Mouse (Mus musculus) heart, embryonic 14.5 days (tissue): ENCODE measurements around the gene Olfr1342. TPM values are rescaled to one million over a fixed set of nuclear protein-coding genes. Genes with fewer than 3 reads are reported as not detected.

Experiments used
- ATAC-seq: fragments of 200-750 bp; cut with Nextera tagmentation; 2 replicates; pipeline ENCODE4 v1.8.0; 2017; ENCODE audit warnings: low read depth, moderate TSS enrichment; ENCODE audit not compliant: insufficient number of reproducible peaks, insufficient read depth, low FRiP score
- H3K27ac ChIP-seq, 2 experiments: fragments of 200-500 bp in 1 of 2; fragments of 300-500 bp in 1 of 2; sonication (generic) in 1 of 2; replicated peaks in 1 of 2; 2 replicates each; pipeline ENCODE4 v1.5.1; 2012 to 2014; ENCODE audit warnings: low read depth in 2 of 2, low read length in 2 of 2, control low read depth in 1 of 2, mild to moderate bottlenecking in 1 of 2, mixed read lengths in 1 of 2; ENCODE audit not compliant: control insufficient read depth in 1 of 2, insufficient read depth in 1 of 2
- H3K27me3 ChIP-seq: fragments of 300-500 bp; sonication (generic); 2 replicates; pipeline ENCODE4 v1.6.1; 2014; ENCODE audit warnings: mild to moderate bottlenecking, low read length, control low read depth; ENCODE audit not compliant: control insufficient read depth, insufficient read depth
- H3K36me3 ChIP-seq: fragments of 300-500 bp; sonication (generic); 2 replicates; pipeline ENCODE4 v1.6.1; 2014; ENCODE audit warnings: mild to moderate bottlenecking, control low read depth, low read length, mixed read lengths; ENCODE audit not compliant: control insufficient read depth, insufficient read depth
- H3K4me1 ChIP-seq, 2 experiments: fragments of 200-500 bp in 1 of 2; fragments of 300-500 bp in 1 of 2; sonication (generic) in 1 of 2; 2 replicates each; pipeline ENCODE4 v1.6.1; 2012 to 2014; ENCODE audit warnings: low read length in 2 of 2, control low read depth in 1 of 2, mixed read lengths in 1 of 2; ENCODE audit not compliant: control insufficient read depth in 2 of 2, insufficient read depth in 2 of 2
- H3K4me2 ChIP-seq: fragments of 300-500 bp; sonication (generic); 2 replicates; pipeline ENCODE4 v1.6.1; 2014; ENCODE audit warnings: mild to moderate bottlenecking, low read length
- H3K4me3 ChIP-seq, 2 experiments: fragments of 200-500 bp in 1 of 2; fragments of 300-500 bp in 1 of 2; sonication (generic) in 1 of 2; 2 replicates each; pipeline ENCODE4 v1.5.1; 2012 to 2014; ENCODE audit warnings: low read length in 2 of 2, mild to moderate bottlenecking in 2 of 2, control low read depth in 1 of 2, low read depth in 1 of 2, moderate library complexity in 1 of 2; ENCODE audit not compliant: control insufficient read depth in 1 of 2, insufficient read depth in 1 of 2
- H3K9ac ChIP-seq: fragments of 300-500 bp; sonication (generic); 2 replicates; pipeline ENCODE4 v1.6.1; 2014; ENCODE audit warnings: mild to moderate bottlenecking, low read length
- H3K9me3 ChIP-seq: fragments of 300-500 bp; sonication (generic); 2 replicates; pipeline ENCODE4 v1.6.1; 2016; ENCODE audit warnings: low read length, control low read depth; ENCODE audit not compliant: control insufficient read depth
- WGBS: fragments of 180-500 bp; shearing (Covaris S2); extraction: QIAGEN DNeasy Blood & Tissue Kit; methylation state at CpG from one replicate; pipeline ENCODE4 v1.1.7; 2014; 5-methylcytosine and 5-hydroxymethylcytosine counted together
- polyA plus RNA-seq: library from polyadenylated mRNA; unstranded; fragments of >200 nt; fragmentation: Nextera tagmentation; extraction: Ambion mirVana; gene quantifications from 2 replicates; pipeline ENCODE4 v1.2.1, GENCODE M21; 2014

Olfr1342 gene
- polyA plus RNA-seq, 1 experiment from 2014 or later, result not detected

DNA sequence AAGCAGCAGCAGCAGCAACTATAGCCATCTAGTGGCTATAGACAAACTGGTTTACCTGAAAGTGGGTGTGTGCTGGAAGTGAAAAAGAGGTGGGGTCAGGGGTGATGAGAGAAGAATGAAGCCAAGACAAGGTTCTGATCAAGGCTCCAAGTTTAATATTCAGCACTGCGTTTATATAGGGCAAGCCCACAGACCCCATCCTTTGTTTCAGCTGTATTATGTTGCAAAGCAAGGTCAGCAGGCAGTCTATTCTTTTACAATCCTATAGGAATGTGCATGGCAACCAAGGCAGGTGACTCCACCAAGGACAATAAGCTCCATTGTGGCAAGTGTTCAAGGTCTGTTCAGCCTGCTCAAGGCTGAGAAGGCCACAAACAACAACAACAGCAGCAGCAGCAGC lies 19.1 kb upstream of the Olfr1342 start:
- no peaks in the 10 kb centered on the region for H3K36me3 ChIP-seq
- ATAC-seq, result no peak
- H3K4me2 ChIP-seq, result no peak overlapping the region
- no peak overlapping the region for H3K9ac ChIP-seq
- no peak overlapping the region for H3K27ac ChIP-seq
- no peaks in the 10 kb centered on the region for H3K4me1 ChIP-seq
- H3K9me3 ChIP-seq, result no peaks in the 10 kb centered on the region
- 43% methylated on average over 1 of the region's 1 CpGs for WGBS
- no peak overlapping the region for H3K4me3 ChIP-seq
- no peaks in the 10 kb centered on the region for H3K27me3 ChIP-seq

GRCm38 (mm10) chr4:118708086-118708485 lies 15.5 kb upstream of the Olfr1342 start:
- Histone ChIP-seq H3K4me1 (no peaks in the 10 kb centered on the region), H3K27me3 (no peaks in the 10 kb centered on the region), H3K4me3 (no peak overlapping the region), H3K9me3 (no peaks in the 10 kb centered on the region), H3K9ac (no peak overlapping the region), H3K27ac (no peak overlapping the region), H3K36me3 (no peaks in the 10 kb centered on the region), H3K4me2 (no peak overlapping the region)
- no peak for ATAC-seq
- WGBS, result 73% methylated on average over 5 of the region's 5 CpGs

DNA sequence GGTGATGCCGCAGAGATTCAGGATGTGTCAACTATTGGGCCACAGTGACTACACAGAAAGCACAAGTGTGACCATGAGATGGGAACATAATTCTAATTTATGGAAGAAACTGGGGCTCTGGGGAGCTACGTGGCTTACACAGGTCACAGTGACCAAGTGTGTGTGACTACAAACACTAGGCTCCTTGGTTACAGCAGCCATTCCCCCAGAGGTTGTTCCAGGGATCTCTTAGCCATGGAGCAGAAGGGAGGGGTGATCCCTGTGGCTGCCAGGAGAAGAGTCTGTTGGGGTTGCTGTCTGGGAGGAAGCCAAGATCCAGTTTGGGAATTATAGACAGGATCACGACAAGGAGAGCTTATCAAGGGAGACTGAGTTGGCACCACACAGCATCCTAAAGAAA lies 10.7 kb upstream of the Olfr1342 start, which contains the start of gene Olfr1341:
Gene Olfr1341 (plus strand): TSS at position 301 of the 400 bp plus-strand sequence.
- WGBS, result 65% methylated on average over 3 of the region's 3 CpGs
- ATAC-seq, result no peak
- Histone ChIP-seq H3K27ac (no peak within 1 kb of the TSS), H3K36me3 (no peaks in the 10 kb centered on the region), H3K27me3 (no peaks in the 10 kb centered on the region), H3K4me1 (no peaks in the 10 kb centered on the region), H3K9ac (no peak within 1 kb of the TSS), H3K9me3 (no peaks in the 10 kb centered on the region), H3K4me2 (no peak within 1 kb of the TSS), H3K4me3 (no peak within 1 kb of the TSS)

GRCm38 (mm10) chr4:118693812-118694211 lies 1.3 kb upstream of the Olfr1342 start:
- H3K4me3 ChIP-seq, result no peak overlapping the region
- H3K36me3 ChIP-seq, result no peaks in the 10 kb centered on the region
- ATAC-seq, result no peak
- no peak overlapping the region for H3K9ac ChIP-seq
- no peaks in the 10 kb centered on the region for H3K9me3 ChIP-seq
- WGBS, result 63% methylated on average over 2 of the region's 2 CpGs
- no peaks in the 10 kb centered on the region for H3K4me1 ChIP-seq
- H3K27me3 ChIP-seq, result no peaks in the 10 kb centered on the region
- no peak overlapping the region for H3K27ac ChIP-seq
- H3K4me2 ChIP-seq, result no peak overlapping the region

GRCm38 (mm10) chr4:118687086-118687485 lies 5.5 kb downstream of the Olfr1342 start:
- Histone ChIP-seq H3K4me2 (no peak overlapping the region), H3K9me3 (no peaks in the 10 kb centered on the region), H3K36me3 (no peaks in the 10 kb centered on the region), H3K27ac (no peak overlapping the region), H3K9ac (no peak overlapping the region), H3K27me3 (no peaks in the 10 kb centered on the region), H3K4me1 (no peaks in the 10 kb centered on the region; a peak in 1 of 4 replicates), H3K4me3 (no peak overlapping the region)
- 9% methylated on average over 2 of the region's 2 CpGs for WGBS
- ATAC-seq, result no peak

DNA sequence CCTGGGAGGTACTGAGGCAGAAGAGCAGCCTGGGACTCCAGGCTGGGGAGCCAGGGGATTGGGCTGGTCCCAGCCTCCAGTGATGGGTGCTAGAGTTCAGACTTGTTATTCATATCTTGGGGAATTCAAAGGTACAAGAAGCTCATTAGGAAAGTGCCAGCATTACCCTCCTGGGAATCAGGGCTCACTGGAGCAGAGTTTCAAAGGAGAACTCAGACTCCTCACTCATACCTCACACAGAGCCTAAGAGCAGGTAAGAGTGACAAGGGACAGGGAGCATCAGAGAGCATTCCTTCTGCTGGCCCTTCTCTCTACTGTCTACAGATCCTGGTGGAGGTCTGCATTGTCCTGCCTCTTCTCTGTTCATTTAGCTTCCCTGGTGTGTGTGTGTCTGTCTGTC lies 33.9 kb downstream of the Olfr1342 start, which contains the start of gene Olfr62:
Gene Olfr62 (plus strand): TSS at position 301 of the 400 bp plus-strand sequence.
- no peaks in the 10 kb centered on the region for H3K36me3 ChIP-seq
- no peak within 1 kb of the TSS for H3K9ac ChIP-seq
- H3K4me2 ChIP-seq, result no peak within 1 kb of the TSS
- no peak for ATAC-seq
- no peak within 1 kb of the TSS for H3K27ac ChIP-seq
- no peak within 1 kb of the TSS for H3K4me3 ChIP-seq
- no peaks in the 10 kb centered on the region for H3K9me3 ChIP-seq
- no peaks in the 10 kb centered on the region for H3K4me1 ChIP-seq
- H3K27me3 ChIP-seq, result peaks cover 2% of the 10 kb centered on the region; the same call in 1 of the 2 replicates

- no peaks in the 10 kb centered on the region for H3K36me3 ChIP-seq
- H3K9ac ChIP-seq, result no peak overlapping the region
- no peak overlapping the region for H3K4me3 ChIP-seq
- WGBS, result 6% methylated on average over 2 of the region's 2 CpGs
- H3K27ac ChIP-seq, result no peak overlapping the region
- H3K4me1 ChIP-seq, result no peaks in the 10 kb centered on the region; a peak in 1 of 4 replicates
- no peak for ATAC-seq
- no peaks in the 10 kb centered on the region for H3K9me3 ChIP-seq
- H3K4me2 ChIP-seq, result no peak overlapping the region
- H3K27me3 ChIP-seq, result no peaks in the 10 kb centered on the region
These were observed 47.3 kb downstream of the Olfr1342 start for GRCm38 (mm10) chr4:118645234-118645633.
